Mouse (Mus musculus): Measurements from ENCODE around the gene Rnf144b. TPM values are rescaled to one million over a fixed set of nuclear protein-coding genes. Genes with fewer than 3 reads are reported as not detected.

Rnf144b gene
- polyA plus RNA-seq, 1 experiment from 2014 or later, result 1.1 TPM

GRCm38 (mm10) chr13:47112924-47113323, 9.5 kb upstream of the Rnf144b start:
- 81% methylated on average over 3 of the region's 3 CpGs for WGBS

GRCm38 (mm10) chr13:47116000-47116399, 6.5 kb upstream of the Rnf144b start:
- ATAC-seq, result no peak
- H3K9me3 ChIP-seq (ENCODE audit: control insufficient read depth, low read length), result no peaks in the 10 kb centered on the region
- no peak overlapping the region for H3K4me2 ChIP-seq (ENCODE audit: low read length)
- H3K27me3 ChIP-seq (replicated peaks; ENCODE audit: control insufficient read depth, insufficient read depth, low read length), result 0 out of 2 replicates have a peak, but pooled peaks cover 3% of the 10 kb centered on the region
- no peak overlapping the region for H3K9ac ChIP-seq (ENCODE audit: low read depth, low read length)
- 95% methylated on average over 3 of the region's 3 CpGs for WGBS
- H3K27ac ChIP-seq (ENCODE audit: low read depth, low read length), result no peak overlapping the region
- H3K36me3 ChIP-seq (ENCODE audit: control insufficient read depth, insufficient read depth, low read length), result no peaks in the 10 kb centered on the region
- no peaks in the 10 kb centered on the region for H3K4me1 ChIP-seq (ENCODE audit: control insufficient read depth, insufficient read depth, low read depth, low read length)
- no peak overlapping the region for H3K4me3 ChIP-seq (ENCODE audit: low read length)

More at GRCm38 (mm10) chr13:47112924-47113323, 9.5 kb upstream of the Rnf144b start:
- Histone ChIP-seq H3K27ac (ENCODE audit: low read depth, low read length) (no peak overlapping the region), H3K4me3 (ENCODE audit: low read length) (no peak overlapping the region), H3K9ac (ENCODE audit: low read depth, low read length) (no peak overlapping the region), H3K27me3 (replicated peaks; ENCODE audit: control insufficient read depth, insufficient read depth, low read length) (no peaks in the 10 kb centered on the region), H3K4me1 (ENCODE audit: control insufficient read depth, insufficient read depth, low read depth, low read length) (no peaks in the 10 kb centered on the region), H3K9me3 (ENCODE audit: control insufficient read depth, low read length) (no peaks in the 10 kb centered on the region), H3K36me3 (ENCODE audit: control insufficient read depth, insufficient read depth, low read length) (no peaks in the 10 kb centered on the region), H3K4me2 (ENCODE audit: low read length) (no peak overlapping the region)
- ATAC-seq, result no peak

GRCm38 (mm10) chr13:47121333-47121889, 1.0 kb upstream of the Rnf144b start:
- H3K36me3 ChIP-seq (ENCODE audit: control insufficient read depth, insufficient read depth, low read length), result no peaks in the 10 kb centered on the region
- WGBS, result 34% methylated on average over 12 of the region's 12 CpGs
- H3K27ac ChIP-seq (ENCODE audit: low read depth, low read length), result no peak overlapping the region
- ATAC-seq, result no peak
- no peaks in the 10 kb centered on the region for H3K9me3 ChIP-seq (ENCODE audit: control insufficient read depth, low read length)
- peaks cover 7% of the 10 kb centered on the region for H3K4me1 ChIP-seq (ENCODE audit: control insufficient read depth, insufficient read depth, low read depth, low read length)
- 0 out of 2 replicates have a peak overlapping the region, but pooled peaks have one; percentile 14 for H3K4me3 ChIP-seq (ENCODE audit: low read length)
- 0 out of 2 replicates have a peak, but pooled peaks cover 3% of the 10 kb centered on the region for H3K27me3 ChIP-seq (replicated peaks; ENCODE audit: control insufficient read depth, insufficient read depth, low read length)
- H3K4me2 ChIP-seq (ENCODE audit: low read length), result peak overlapping the region; percentile 98
- no peak overlapping the region for H3K9ac ChIP-seq (ENCODE audit: low read depth, low read length)

GRCm38 (mm10) chr13:47124449-47124848, 2.0 kb downstream of the Rnf144b start:
- Histone ChIP-seq H3K36me3 (ENCODE audit: control insufficient read depth, insufficient read depth, low read length) (no peaks in the 10 kb centered on the region), H3K9ac (ENCODE audit: low read depth, low read length) (no peak overlapping the region), H3K27me3 (replicated peaks; ENCODE audit: control insufficient read depth, insufficient read depth, low read length) (0 out of 2 replicates have a peak, but pooled peaks cover 3% of the 10 kb centered on the region), H3K4me3 (ENCODE audit: low read length) (no peak overlapping the region), H3K27ac (ENCODE audit: low read depth, low read length) (no peak overlapping the region), H3K9me3 (ENCODE audit: control insufficient read depth, low read length) (no peaks in the 10 kb centered on the region), H3K4me2 (ENCODE audit: low read length) (no peak overlapping the region), H3K4me1 (ENCODE audit: control insufficient read depth, insufficient read depth, low read depth, low read length) (peaks cover 7% of the 10 kb centered on the region)
- ATAC-seq, result no peak
- WGBS, result 50% methylated on average over 3 of the region's 3 CpGs

GRCm38 (mm10) chr13:47124986-47125385, 2.5 kb downstream of the Rnf144b start:
- Histone ChIP-seq H3K9ac (ENCODE audit: low read depth, low read length) (no peak overlapping the region), H3K27ac (ENCODE audit: low read depth, low read length) (no peak overlapping the region), H3K4me2 (ENCODE audit: low read length) (no peak overlapping the region), H3K36me3 (ENCODE audit: control insufficient read depth, insufficient read depth, low read length) (no peaks in the 10 kb centered on the region), H3K4me1 (ENCODE audit: control insufficient read depth, insufficient read depth, low read depth, low read length) (peaks cover 7% of the 10 kb centered on the region), H3K27me3 (replicated peaks; ENCODE audit: control insufficient read depth, insufficient read depth, low read length) (0 out of 2 replicates have a peak, but pooled peaks cover 3% of the 10 kb centered on the region), H3K4me3 (ENCODE audit: low read length) (no peak overlapping the region), H3K9me3 (ENCODE audit: control insufficient read depth, low read length) (no peaks in the 10 kb centered on the region)
- 79% methylated on average over 6 of the region's 6 CpGs for WGBS
- ATAC-seq, result no peak

GRCm38 (mm10) chr13:47125595-47125994, 3.1 kb downstream of the Rnf144b start:
- Histone ChIP-seq H3K36me3 (ENCODE audit: control insufficient read depth, insufficient read depth, low read length) (no peaks in the 10 kb centered on the region), H3K4me2 (ENCODE audit: low read length) (no peak overlapping the region), H3K4me1 (ENCODE audit: control insufficient read depth, insufficient read depth, low read depth, low read length) (peaks cover 7% of the 10 kb centered on the region), H3K27me3 (replicated peaks; ENCODE audit: control insufficient read depth, insufficient read depth, low read length) (0 out of 2 replicates have a peak, but pooled peaks cover 2% of the 10 kb centered on the region), H3K27ac (ENCODE audit: low read depth, low read length) (no peak overlapping the region), H3K9me3 (ENCODE audit: control insufficient read depth, low read length) (no peaks in the 10 kb centered on the region), H3K9ac (ENCODE audit: low read depth, low read length) (no peak overlapping the region), H3K4me3 (ENCODE audit: low read length) (no peak overlapping the region)
- WGBS, result 77% methylated on average over 5 of the region's 5 CpGs
- no peak for ATAC-seq

GRCm38 (mm10) chr13:47129090-47129489, 6.6 kb downstream of the Rnf144b start:
- Histone ChIP-seq H3K4me1 (ENCODE audit: control insufficient read depth, insufficient read depth, low read depth, low read length) (no peaks in the 10 kb centered on the region), H3K27ac (ENCODE audit: low read depth, low read length) (no peak overlapping the region), H3K9me3 (ENCODE audit: control insufficient read depth, low read length) (no peaks in the 10 kb centered on the region), H3K9ac (ENCODE audit: low read depth, low read length) (no peak overlapping the region), H3K4me3 (ENCODE audit: low read length) (no peak overlapping the region), H3K36me3 (ENCODE audit: control insufficient read depth, insufficient read depth, low read length) (no peaks in the 10 kb centered on the region), H3K27me3 (replicated peaks; ENCODE audit: control insufficient read depth, insufficient read depth, low read length) (no peaks in the 10 kb centered on the region), H3K4me2 (ENCODE audit: low read length) (no peak overlapping the region)
- ATAC-seq, result no peak
- WGBS, result 74% methylated on average over 4 of the region's 4 CpGs

GRCm38 (mm10) chr13:47133058-47133457, 10.6 kb downstream of the Rnf144b start:
- no peak overlapping the region for H3K9ac ChIP-seq (ENCODE audit: low read depth, low read length)
- no peak overlapping the region for H3K4me2 ChIP-seq (ENCODE audit: low read length)
- H3K36me3 ChIP-seq (ENCODE audit: control insufficient read depth, insufficient read depth, low read length), result no peaks in the 10 kb centered on the region
- H3K9me3 ChIP-seq (ENCODE audit: control insufficient read depth, low read length), result no peaks in the 10 kb centered on the region
- ATAC-seq, result no peak
- no peaks in the 10 kb centered on the region for H3K4me1 ChIP-seq (ENCODE audit: control insufficient read depth, insufficient read depth, low read depth, low read length)
- whole genome bisulfite sequencing, result 88% methylated on average over 8 of the region's 8 CpGs
- H3K27ac ChIP-seq (ENCODE audit: low read depth, low read length), result no peak overlapping the region
- no peaks in the 10 kb centered on the region for H3K27me3 ChIP-seq (replicated peaks; ENCODE audit: control insufficient read depth, insufficient read depth, low read length)
- H3K4me3 ChIP-seq (ENCODE audit: low read length), result no peak overlapping the region

- no peak overlapping the region for H3K4me3 ChIP-seq (ENCODE audit: low read length)
- no peaks in the 10 kb centered on the region for H3K4me1 ChIP-seq (ENCODE audit: control insufficient read depth, insufficient read depth, low read depth, low read length)
- H3K27me3 ChIP-seq (replicated peaks; ENCODE audit: control insufficient read depth, insufficient read depth, low read length), result no peaks in the 10 kb centered on the region
- WGBS, result 97% methylated on average over 7 of the region's 7 CpGs
- H3K4me2 ChIP-seq (ENCODE audit: low read length), result no peak overlapping the region
- ATAC-seq, result no peak
- H3K27ac ChIP-seq (ENCODE audit: low read depth, low read length), result no peak overlapping the region
- no peaks in the 10 kb centered on the region for H3K36me3 ChIP-seq (ENCODE audit: control insufficient read depth, insufficient read depth, low read length)
- no peak overlapping the region for H3K9ac ChIP-seq (ENCODE audit: low read depth, low read length)
- no peaks in the 10 kb centered on the region for H3K9me3 ChIP-seq (ENCODE audit: control insufficient read depth, low read length)
Observed at GRCm38 (mm10) chr13:47134836-47135235, 12.4 kb downstream of the Rnf144b start.

Measured in hindbrain, embryonic 16.5 days (tissue).